Mouse (Mus musculus) adrenal gland, adult 10 weeks (tissue): ENCODE results near the gene Qsox2. TPM values are rescaled to one million over a fixed set of nuclear protein-coding genes. Genes with fewer than 3 reads are reported as not detected.

Experiments used
- polyA plus RNA-seq: library from polyadenylated mRNA; stranded (reverse); fragments of 350-450 nt; fragmentation: Illumina TruSeq; extraction: RNeasy Lipid Tissue Mini Kit (QIAGEN cat#74804); gene quantifications from one replicate; pipeline ENCODE4 v1.2.3, GENCODE M21; 2014; ENCODE audit warnings: low read depth, low replicate concordance

Gene Qsox2
- polyA plus RNA-seq: 21.0 TPM

DNA sequence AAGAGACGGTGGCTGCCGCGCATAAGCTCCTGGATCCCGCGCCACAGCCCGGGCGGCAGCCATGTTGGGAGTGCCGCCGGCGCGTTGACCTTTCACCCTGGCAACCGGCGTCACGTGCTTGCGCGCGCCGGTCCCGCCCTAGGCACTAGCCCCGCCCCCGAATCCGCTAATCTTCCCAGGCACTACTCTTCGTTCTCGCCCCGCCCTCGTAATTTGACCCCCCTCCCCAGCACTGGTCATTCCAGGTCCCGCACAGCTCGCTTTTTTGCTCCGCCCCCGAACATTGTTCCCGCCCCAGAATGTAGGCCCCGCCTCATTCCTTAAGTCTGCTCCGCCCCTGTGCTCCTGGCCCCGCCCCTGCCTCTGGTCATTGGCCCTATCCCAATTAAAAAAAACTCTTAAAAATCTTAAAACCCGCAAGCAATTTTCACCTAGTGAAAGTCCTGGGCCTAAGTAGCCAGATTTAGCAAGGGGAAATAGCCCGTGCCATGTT, at the start of gene Qsox2:
Gene Qsox2 (minus strand): TSS at position 236 of the 493 bp plus-strand sequence.

GRCm38 (mm10) chr2:26208126-26208789, 29.1 kb downstream of the Qsox2 start, which contains the start of gene Lhx3:
Gene Lhx3, minus strand, starts transcription at chr2:26208289.

Other genes with a start within 250 kb of the Qsox2 start
- 22.3 TPM for gene Ubac1, start 215.8 kb downstream of the Qsox2 start, polyA plus RNA-seq
- 17.0 TPM for gene Nacc2, start 114.3 kb downstream of the Qsox2 start, polyA plus RNA-seq
- not detected for gene Lhx3, start 29.2 kb downstream of the Qsox2 start, polyA plus RNA-seq
- gene Ccdc187, start 57.0 kb upstream of the Qsox2 start, polyA plus RNA-seq: 0.29 TPM
- gene Gpsm1, start 78.0 kb upstream of the Qsox2 start, polyA plus RNA-seq: 0.64 TPM
- 1.4 TPM for gene Dnlz, start 114.6 kb upstream of the Qsox2 start, polyA plus RNA-seq
- not detected for gene Card9, start 123.4 kb upstream of the Qsox2 start, polyA plus RNA-seq
- gene Snapc4, start 143.1 kb upstream of the Qsox2 start, polyA plus RNA-seq: 13.1 TPM
- gene Entr1, start 151.8 kb upstream of the Qsox2 start, polyA plus RNA-seq: 36.0 TPM
- gene Pmpca, start 151.8 kb upstream of the Qsox2 start, polyA plus RNA-seq: 199 TPM
- 9.9 TPM for gene Inpp5e, start 171.7 kb upstream of the Qsox2 start, polyA plus RNA-seq
- 52.7 TPM for gene Sec16a, start 207.7 kb upstream of the Qsox2 start, polyA plus RNA-seq